In genomic region chr15:88717239-88717638, GRCm38 (mm10) we compare ENCODE assay signal across 29 mouse cellular contexts. TPM values are rescaled to one million over a fixed set of nuclear protein-coding genes. Genes with fewer than 3 reads are reported as not detected.
A peak's percentile ranks its signal among the peaks of the same experiment; 100 is the strongest.
DNase-seq lines count a peak whose midpoint lies in the region; ATAC-seq and TF ChIP-seq lines count a peak whose summit lies in the region.
"Had no signal": no experiment of that assay in that cellular context is flagged by ENCODE, and none has a peak within 500 bp of the region (broad histone marks: within the 10 kb centered on the region; RNA-seq: fewer than 3 reads in every experiment).

No protein-coding gene starts in this region.

- no peaks in the 10 kb centered on the region for H3K27me3 ChIP-seq in kidney, adult 2 months (replicated peaks; ENCODE audit: control insufficient read depth, insufficient read depth, low read length)
- no peaks in the 10 kb centered on the region for H3K27me3 ChIP-seq in kidney, embryonic 14.5 days (ENCODE audit: control insufficient read depth, insufficient read depth, low read length)
- H3K27me3 ChIP-seq in limb, embryonic 14.5 days (ENCODE audit: control insufficient read depth, insufficient read depth, low read length): no peaks in the 10 kb centered on the region
- H3K27me3 ChIP-seq in limb, embryonic 10.5 days (ENCODE audit: low read depth, poor library complexity, severe bottlenecking): no peaks in the 10 kb centered on the region
- H3K27me3 ChIP-seq: CH12.LX; embryonic facial prominence, embryonic 15.5 days; forebrain, embryonic 13.5 days; heart, embryonic 12.5 days; hindbrain, embryonic 13.5 days; liver, embryonic 12.5 days; megakaryocyte, embryonic 14.5 days; midbrain, embryonic 12.5 days had no signal

- no peak for ATAC-seq in kidney, embryonic 14.5 days (ENCODE audit: low FRiP score, low TSS enrichment)
- ATAC-seq in limb, embryonic 14.5 days (ENCODE audit: low FRiP score, low read depth): no peak
- ATAC-seq: forebrain, embryonic 13.5 days; inflammation-experienced regulatory T-cells, adult 6 months; liver, embryonic 12.5 days; liver, postnatal 0 days had no signal

- no peaks in the 10 kb centered on the region for H3K4me1 ChIP-seq in kidney, adult 2 months (ENCODE audit: control insufficient read depth, insufficient read depth, low read length)
- H3K4me1 ChIP-seq in kidney, embryonic 14.5 days (ENCODE audit: control insufficient read depth, insufficient read depth, low read length): no peaks in the 10 kb centered on the region
- no peaks in the 10 kb centered on the region for H3K4me1 ChIP-seq in limb, embryonic 14.5 days (ENCODE audit: control insufficient read depth, insufficient read depth, low read length)
- no peaks in the 10 kb centered on the region for H3K4me1 ChIP-seq in limb, embryonic 10.5 days
- H3K4me1 ChIP-seq: embryonic facial prominence, embryonic 10.5 days; heart, embryonic 12.5 days; liver, embryonic 12.5 days had no signal

- TF ChIP-seq POLR2A in kidney, adult 2 months (IDR thresholded peaks at IDR 0.05; ENCODE audit: low read depth, low read length): no peak
- no peak for TF ChIP-seq POLR2A in limb, embryonic 14.5 days (IDR thresholded peaks at IDR 0.05; ENCODE audit: borderline replicate concordance, extremely low read depth, insufficient read depth, insufficient read length)

- peak; percentile 46 to 60 for DNase-seq in cerebellum, postnatal 10 days
- DNase-seq in cerebellum, postnatal 4 days (ENCODE audit: low spot score in 2 of 2): no peak
- DNase-seq in kidney, adult 2 months: peak; percentile 44
- DNase-seq in limb, embryonic 14.5 days (ENCODE audit: low spot score): peak; percentile 19
- DNase-seq in limb, embryonic 10.5 days (ENCODE audit: low spot score): no peak
- DNase-seq in ZHBTc4 (ENCODE audit: low read depth, low spot score): peak; percentile 41
- no peak for DNase-seq in urinary bladder, postnatal 10 days (ENCODE audit: low spot score)
- DNase-seq: adrenal gland, adult 8-10 months; cerebellum, adult 11 months; cerebellum, adult 9-10 months; heart, adult 2 months; heart, postnatal 4 days; kidney, adult 18-20 months; kidney, postnatal 10 days; liver, postnatal 0 days; lung, postnatal 36 days; right cerebral cortex, postnatal 4 days; thymus, postnatal 4 days had no signal

- H3K4me2 ChIP-seq in kidney, embryonic 14.5 days (replicated peaks; ENCODE audit: low read depth, low read length): no peak overlapping the region
- no peak overlapping the region for H3K4me2 ChIP-seq in limb, embryonic 14.5 days (replicated peaks; ENCODE audit: low read depth, low read length, severe bottlenecking)
- H3K4me2 ChIP-seq: embryonic facial prominence, embryonic 15.5 days; forebrain, embryonic 13.5 days; heart, embryonic 12.5 days; hindbrain, embryonic 13.5 days; liver, embryonic 12.5 days; midbrain, embryonic 12.5 days had no signal

- no peaks in the 10 kb centered on the region for H3K9me3 ChIP-seq in kidney, embryonic 14.5 days (ENCODE audit: control insufficient read depth, low read length)
- H3K9me3 ChIP-seq in limb, embryonic 14.5 days (ENCODE audit: control insufficient read depth, low read length): no peaks in the 10 kb centered on the region
- no peaks in the 10 kb centered on the region for H3K9me3 ChIP-seq in limb, embryonic 10.5 days (replicated peaks)
- H3K9me3 ChIP-seq: embryonic facial prominence, embryonic 10.5 days; embryonic facial prominence, embryonic 15.5 days; forebrain, embryonic 13.5 days; heart, embryonic 12.5 days; hindbrain, embryonic 13.5 days; liver, embryonic 12.5 days; megakaryocyte, embryonic 14.5 days; midbrain, embryonic 12.5 days had no signal

- H3K4me3 ChIP-seq in kidney, adult 2 months (ENCODE audit: insufficient read depth, low read depth, low read length): no peak overlapping the region
- no peak overlapping the region for H3K4me3 ChIP-seq in kidney, embryonic 14.5 days (ENCODE audit: low read length)
- no peak overlapping the region for H3K4me3 ChIP-seq in limb, embryonic 14.5 days (replicated peaks; ENCODE audit: low read length)
- H3K4me3 ChIP-seq in limb, embryonic 10.5 days: no peak overlapping the region
- H3K4me3 ChIP-seq: embryonic facial prominence, embryonic 10.5 days; embryonic facial prominence, embryonic 15.5 days; forebrain, embryonic 13.5 days; heart, adult 2 months; heart, embryonic 12.5 days; hindbrain, embryonic 13.5 days; liver, embryonic 12.5 days; megakaryocyte, embryonic 14.5 days; midbrain, embryonic 12.5 days had no signal

- H3K36me3 ChIP-seq in kidney, adult 2 months (ENCODE audit: control insufficient read depth, insufficient read depth, low read length): peaks cover 5% of the 10 kb centered on the region; the same call in 1 of the 2 replicates
- H3K36me3 ChIP-seq in kidney, embryonic 14.5 days (ENCODE audit: control insufficient read depth, insufficient read depth, low read length): peaks cover 82% of the 10 kb centered on the region
- peaks cover 93% of the 10 kb centered on the region for H3K36me3 ChIP-seq in limb, embryonic 14.5 days (ENCODE audit: control insufficient read depth, insufficient read depth, low read length)
- H3K36me3 ChIP-seq in limb, embryonic 10.5 days: peaks cover 98% of the 10 kb centered on the region

- H3K27ac ChIP-seq in kidney, adult 2 months (ENCODE audit: insufficient read depth, low read depth, low read length): no peak overlapping the region
- H3K27ac ChIP-seq in kidney, embryonic 14.5 days (ENCODE audit: low read depth, low read length): no peak overlapping the region
- no peak overlapping the region for H3K27ac ChIP-seq in limb, embryonic 14.5 days (replicated peaks; ENCODE audit: low read depth, low read length)
- H3K27ac ChIP-seq in limb, embryonic 10.5 days: no peak overlapping the region
- H3K27ac ChIP-seq: embryonic facial prominence, embryonic 10.5 days; embryonic facial prominence, embryonic 15.5 days; forebrain, embryonic 13.5 days; heart, adult 2 months; hindbrain, embryonic 13.5 days; liver, embryonic 12.5 days; midbrain, embryonic 12.5 days had no signal

- no peak for TF ChIP-seq CTCF in kidney, adult 2 months (conservative IDR thresholded peaks at IDR 0.05; ENCODE audit: insufficient read depth, insufficient read length, low read depth, low read length)

- WGBS in kidney, adult 2 months: 49% methylated on average over 9 of the region's 9 CpGs
- 71% methylated on average over 9 of the region's 9 CpGs for WGBS in kidney, embryonic 14.5 days
- 47% methylated on average over 9 of the region's 9 CpGs for WGBS in limb, embryonic 14.5 days
- 74% methylated on average over 9 of the region's 9 CpGs for WGBS in limb, embryonic 10.5 days

- H3K9ac ChIP-seq in kidney, embryonic 14.5 days (ENCODE audit: low read depth, low read length): no peak overlapping the region
- H3K9ac ChIP-seq in limb, embryonic 14.5 days (ENCODE audit: low read depth, low read length, severe bottlenecking): no peak overlapping the region
- H3K9ac ChIP-seq: embryonic facial prominence, embryonic 15.5 days; forebrain, embryonic 13.5 days; heart, embryonic 12.5 days; hindbrain, embryonic 13.5 days; liver, embryonic 12.5 days; liver, postnatal 0 days; midbrain, embryonic 12.5 days had no signal

RNA-seq across cellular contexts. Expression of gene Brd1, which starts 16.8 kb away (rescaled TPM):
- polyA plus RNA-seq in kidney, adult 2 months (2012; rRNA removed): 11.0 and 11.6 TPM in 2 replicates
- polyA plus RNA-seq in kidney, embryonic 14.5 days (2014; fragmentation: Nextera tagmentation; extraction: Ambion mirVana): 26.0 and 27.2 TPM in 2 replicates
- 26.4 and 28.2 TPM in 2 replicates for polyA plus RNA-seq in limb, embryonic 14.5 days (2012; rRNA removed)
- polyA plus RNA-seq in limb, embryonic 14.5 days (2014; fragmentation: Nextera tagmentation; extraction: Ambion mirVana): 24.9 and 29.9 TPM in 2 replicates
- 23.9 and 26.5 TPM in 2 replicates for polyA plus RNA-seq in limb, embryonic 10.5 days (2016; fragmentation: Nextera tagmentation; extraction: Ambion mirVana)

RNA-seq across cellular contexts. Expression of gene Zbed4, which starts 34.2 kb away (rescaled TPM):
- polyA plus RNA-seq in kidney, adult 2 months (2012; rRNA removed): 5.2 and 5.6 TPM in 2 replicates
- polyA plus RNA-seq in kidney, embryonic 14.5 days (2014; fragmentation: Nextera tagmentation; extraction: Ambion mirVana): 12.4 and 26.8 TPM in 2 replicates
- polyA plus RNA-seq in limb, embryonic 14.5 days (2012; rRNA removed): 12.2 and 12.4 TPM in 2 replicates
- polyA plus RNA-seq in limb, embryonic 14.5 days (2014; fragmentation: Nextera tagmentation; extraction: Ambion mirVana): 14.9 and 17.3 TPM in 2 replicates
- polyA plus RNA-seq in limb, embryonic 10.5 days (2016; fragmentation: Nextera tagmentation; extraction: Ambion mirVana): 32.9 and 35.3 TPM in 2 replicates

Comparison
In these comparisons a context has a peak if more than half of its experiments do, and no peak if none do; other contexts are left out.
1. DNase-seq: peak in cerebellum, postnatal 10 days (2 of 2), kidney, adult 2 months (single experiment), limb, embryonic 14.5 days (single experiment) and ZHBTc4 (single experiment); none in cerebellum, postnatal 4 days (0 of 2), limb, embryonic 10.5 days (single experiment) and urinary bladder, postnatal 10 days (single experiment).